In the genomic region with DNA sequence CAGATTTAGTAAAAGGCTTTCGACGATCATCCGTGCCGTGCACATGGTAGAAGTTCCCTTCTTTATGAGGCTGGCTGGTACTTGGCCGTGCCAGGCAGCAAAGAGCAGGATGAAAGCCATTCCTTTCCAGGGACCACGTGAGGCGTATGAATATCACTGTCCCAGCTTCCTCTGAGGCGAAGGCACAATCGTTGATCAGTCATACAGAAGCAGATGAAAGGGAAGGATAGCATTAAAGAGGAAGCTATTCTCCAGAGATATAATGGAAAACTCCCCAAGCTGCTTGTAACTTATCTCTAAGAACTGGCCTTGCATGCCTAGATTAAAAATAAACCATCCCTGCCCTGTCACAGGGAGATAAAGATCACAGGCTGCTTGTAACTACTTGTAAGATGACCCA, we compare ENCODE assay signal across 21 mouse cellular contexts.
A peak's percentile ranks its signal among the peaks of the same experiment; 100 is the strongest.
DNase-seq lines count a peak whose midpoint lies in the region; ATAC-seq lines count a peak whose summit lies in the region.
"Had no signal": no experiment of that assay in that cellular context is flagged by ENCODE, and none has a peak within 500 bp of the region (broad histone marks: within the 10 kb centered on the region; RNA-seq: fewer than 3 reads in every experiment).

No protein-coding gene starts in this region.

- no peak overlapping the region for H3K9ac ChIP-seq in midbrain, embryonic 16.5 days (ENCODE audit: low read depth, low read length)
- H3K9ac ChIP-seq in midbrain, embryonic 11.5 days (ENCODE audit: low read length) = no peak overlapping the region
- H3K9ac ChIP-seq: embryonic facial prominence, embryonic 15.5 days; forebrain, embryonic 15.5 days; heart, embryonic 13.5 days; hindbrain, embryonic 15.5 days had no signal

- no peaks in the 10 kb centered on the region for H3K36me3 ChIP-seq in midbrain, embryonic 16.5 days (ENCODE audit: control insufficient read depth, insufficient read depth, low read length)
- H3K36me3 ChIP-seq in midbrain, embryonic 11.5 days (ENCODE audit: control insufficient read depth, insufficient read depth, low read length) = no peaks in the 10 kb centered on the region
- H3K36me3 ChIP-seq: embryonic facial prominence, embryonic 15.5 days; forebrain, embryonic 10.5 days; forebrain, embryonic 15.5 days; heart, embryonic 13.5 days; hindbrain, embryonic 15.5 days had no signal

- H3K4me2 ChIP-seq in midbrain, embryonic 16.5 days (ENCODE audit: low read length) = no peak overlapping the region
- no peak overlapping the region for H3K4me2 ChIP-seq in midbrain, embryonic 11.5 days
- H3K4me2 ChIP-seq: embryonic facial prominence, embryonic 15.5 days; forebrain, embryonic 15.5 days; heart, embryonic 13.5 days; hindbrain, embryonic 15.5 days had no signal

- no peaks in the 10 kb centered on the region for H3K27me3 ChIP-seq in midbrain, embryonic 16.5 days (ENCODE audit: control insufficient read depth, insufficient read depth, low read depth, low read length)
- H3K27me3 ChIP-seq in midbrain, embryonic 11.5 days (ENCODE audit: control insufficient read depth, insufficient read depth, low read length) = no peaks in the 10 kb centered on the region
- H3K27me3 ChIP-seq: embryonic facial prominence, embryonic 15.5 days; forebrain, embryonic 15.5 days; heart, embryonic 13.5 days; hindbrain, embryonic 15.5 days had no signal

- no peak overlapping the region for H3K4me3 ChIP-seq in midbrain, embryonic 16.5 days (ENCODE audit: low read depth, low read length)
- no peak overlapping the region for H3K4me3 ChIP-seq in midbrain, embryonic 11.5 days (ENCODE audit: low read depth, low read length)
- H3K4me3 ChIP-seq: embryonic facial prominence, embryonic 15.5 days; erythroblast, embryonic 14.5 days; forebrain, embryonic 10.5 days; forebrain, embryonic 15.5 days; heart, embryonic 13.5 days; hindbrain, embryonic 15.5 days had no signal

- 59% methylated on average over 9 of the region's 9 CpGs for WGBS in midbrain, embryonic 16.5 days
- 84% methylated on average over 9 of the region's 9 CpGs for WGBS in midbrain, embryonic 11.5 days

- H3K9me3 ChIP-seq in midbrain, embryonic 16.5 days (replicated peaks; ENCODE audit: control insufficient read depth, low read length, poor library complexity, severe bottlenecking) = no peaks in the 10 kb centered on the region
- H3K9me3 ChIP-seq in midbrain, embryonic 11.5 days (ENCODE audit: control insufficient read depth, low read length) = no peaks in the 10 kb centered on the region
- H3K9me3 ChIP-seq: embryonic facial prominence, embryonic 15.5 days; forebrain, embryonic 10.5 days; forebrain, embryonic 15.5 days; heart, embryonic 13.5 days; hindbrain, embryonic 15.5 days had no signal

- peak; percentile 61 for DNase-seq in heart, adult 11 months
- no peak for DNase-seq in heart, adult 18-20 months
- no peak for DNase-seq in midbrain, embryonic 11.5 days (ENCODE audit: low spot score, missing footprints)
- peak; percentile 25 for DNase-seq in MN1 (ENCODE audit: low spot score)
- no peak for DNase-seq in embryo, embryonic 10 days (ENCODE audit: low spot score)
- DNase-seq: adrenal gland, postnatal 14 days; B cell, adult 2 months; cerebellum, adult 2 months; cerebellum, postnatal 10 days; embryo, embryonic 11 days; gastrocnemius, postnatal 14 days; heart, postnatal 36 days had no signal

- peak overlapping the region; percentile 52; the same call in 1 of the 2 replicates for H3K27ac ChIP-seq in midbrain, embryonic 16.5 days (ENCODE audit: low read length)
- no peak overlapping the region for H3K27ac ChIP-seq in midbrain, embryonic 11.5 days (ENCODE audit: low read depth, low read length)
- H3K27ac ChIP-seq: embryonic facial prominence, embryonic 15.5 days; forebrain, embryonic 10.5 days; forebrain, embryonic 15.5 days; heart, embryonic 13.5 days; hindbrain, embryonic 15.5 days had no signal

- peak; percentile 68; the same call in 1 of the 2 replicates for ATAC-seq in midbrain, embryonic 16.5 days
- ATAC-seq in midbrain, embryonic 11.5 days (ENCODE audit: low FRiP score) = no peak
- ATAC-seq: CD4-positive, CD25-positive, alpha-beta regulatory T cell, adult 4 months; forebrain, embryonic 15.5 days; intestine, embryonic 16.5 days had no signal

- peaks cover 4% of the 10 kb centered on the region; the same call in 1 of the 2 replicates for H3K4me1 ChIP-seq in midbrain, embryonic 16.5 days (ENCODE audit: control insufficient read depth, insufficient read depth, low read length)
- no peaks in the 10 kb centered on the region for H3K4me1 ChIP-seq in midbrain, embryonic 11.5 days (ENCODE audit: control insufficient read depth, insufficient read depth, low read length)
- H3K4me1 ChIP-seq: embryonic facial prominence, embryonic 15.5 days; forebrain, embryonic 10.5 days; forebrain, embryonic 15.5 days; heart, embryonic 13.5 days; hindbrain, embryonic 15.5 days had no signal

Comparison
In these comparisons a context has a peak if more than half of its experiments do, and no peak if none do; other contexts are left out.
1. DNase-seq: peak in heart, adult 11 months (single experiment) and MN1 (single experiment); none in heart, adult 18-20 months (0 of 2), midbrain, embryonic 11.5 days (single experiment) and embryo, embryonic 10 days (single experiment).